Mouse (Mus musculus) MEL (cell line): Measurements from ENCODE around the gene Dab2.

Experiments
- BHLHE40 ChIP-seq: IDR thresholded peaks from 2 replicates; pipeline ENCODE4 v1.6.1; 2012; ENCODE audit warnings: low read depth, mild to moderate bottlenecking, inconsistent platforms, low read length, improper control_type of control experiment, borderline replicate concordance
- CHD1 ChIP-seq: IDR thresholded peaks from 2 replicates; pipeline ENCODE4 v1.6.1; 2012; ENCODE audit warnings: low read depth, mild to moderate bottlenecking, inconsistent platforms, low read length, improper control_type of control experiment
- CHD2 ChIP-seq: IDR thresholded peaks from 2 replicates; pipeline ENCODE4 v1.6.1; 2011; ENCODE audit warnings: low read length, improper control_type of control experiment
- CTCF ChIP-seq, 3 experiments: IDR thresholded peaks in 2 of 3; conservative IDR thresholded peaks in 1 of 3; 2 replicates each; pipeline ENCODE4 v1.5.1; 2011 to 2012; ENCODE audit warnings: low read length in 3 of 3, low read depth in 2 of 3, mild to moderate bottlenecking in 2 of 3, improper control_type of control experiment in 1 of 3, inconsistent platforms in 1 of 3, mixed read lengths in 1 of 3, moderate library complexity in 1 of 3; ENCODE audit not compliant: control insufficient read depth in 1 of 3, insufficient read depth in 1 of 3, poor library complexity in 1 of 3, severe bottlenecking in 1 of 3
- EP300 ChIP-seq, 2 experiments: IDR thresholded peaks; 2 replicates each; pipeline ENCODE4 v1.6.1; 2011; ENCODE audit warnings: improper control_type of control experiment in 2 of 2, low read length in 2 of 2, low read depth in 1 of 2, mild to moderate bottlenecking in 1 of 2
- GABPA ChIP-seq: IDR thresholded peaks from 2 replicates; pipeline ENCODE4 v1.6.1; 2012; ENCODE audit warnings: low read depth, mild to moderate bottlenecking, inconsistent platforms, low read length, improper control_type of control experiment, moderate library complexity
- GATA1 ChIP-seq: IDR thresholded peaks from 2 replicates; pipeline ENCODE4 v1.6.1; 2011; ENCODE audit warnings: low read depth, low read length, improper control_type of control experiment
- MAFK ChIP-seq: IDR thresholded peaks from 2 replicates; pipeline ENCODE4 v1.6.1; 2011; ENCODE audit warnings: low read depth, mild to moderate bottlenecking, low read length, improper control_type of control experiment, borderline replicate concordance
- POLR2A ChIP-seq, 2 experiments: IDR thresholded peaks; 2 replicates each; pipeline ENCODE4 v1.6.1; 2011 to 2012; ENCODE audit warnings: low read length in 2 of 2, mild to moderate bottlenecking in 2 of 2, control low read depth in 1 of 2, improper control_type of control experiment in 1 of 2, low read depth in 1 of 2, moderate library complexity in 1 of 2; ENCODE audit not compliant: control insufficient read depth in 1 of 2, insufficient read depth in 1 of 2, poor library complexity in 1 of 2
- POLR2AphosphoS2 ChIP-seq: IDR thresholded peaks from 2 replicates; pipeline ENCODE4 v1.6.1; 2011; ENCODE audit warnings: low read length, improper control_type of control experiment
- TAL1 ChIP-seq: IDR thresholded peaks from 2 replicates; pipeline ENCODE4 v1.6.1; 2012; ENCODE audit warnings: mild to moderate bottlenecking, inconsistent platforms, low read length, moderate library complexity, mixed read lengths
- TCF12 ChIP-seq: IDR thresholded peaks from 2 replicates; pipeline ENCODE4 v1.6.1; 2014; ENCODE audit warnings: low read depth, mild to moderate bottlenecking, inconsistent platforms, low read length, improper control_type of control experiment, moderate library complexity
- USF1 ChIP-seq: IDR thresholded peaks from 2 replicates; pipeline ENCODE4 v1.6.1; 2014; ENCODE audit warnings: low read depth, mild to moderate bottlenecking, inconsistent platforms, low read length, improper control_type of control experiment, moderate library complexity
- USF2 ChIP-seq, 2 experiments: IDR thresholded peaks; 2 replicates each; pipeline ENCODE4 v1.6.1; 2011 to 2012; ENCODE audit warnings: improper control_type of control experiment in 2 of 2, low read length in 2 of 2, borderline replicate concordance in 1 of 2, inconsistent platforms in 1 of 2, low read depth in 1 of 2, mild to moderate bottlenecking in 1 of 2; ENCODE audit not compliant: insufficient read depth in 1 of 2

DNA sequence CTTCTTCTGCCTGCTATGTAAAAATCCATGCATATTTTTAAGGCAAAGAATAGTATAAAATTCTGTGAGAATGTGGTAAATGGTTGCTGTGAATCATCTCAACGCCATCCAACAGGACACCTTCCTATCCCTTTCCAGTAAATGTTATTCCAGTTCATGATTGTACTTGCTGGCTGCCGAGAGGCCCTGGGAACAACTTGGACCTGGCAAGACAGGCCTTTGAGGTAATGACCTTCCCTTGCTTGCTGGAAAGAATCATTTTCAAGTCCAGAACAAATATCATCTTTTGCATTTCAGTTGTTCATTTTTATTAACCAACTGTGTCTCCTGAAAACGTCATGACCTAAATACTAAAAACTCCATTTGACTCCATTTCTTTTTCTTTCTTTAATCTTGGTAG, 862 bp upstream of the Dab2 start:
- TF ChIP-seq CTCF (IDR thresholded peaks at IDR 0.05 in 2 of 3, conservative IDR thresholded peaks at IDR 0.05 in 1 of 3; ENCODE audit: control insufficient read depth in 1 of 3, insufficient read depth in 1 of 3, low read depth in 2 of 3, low read length in 3 of 3, poor library complexity in 1 of 3, severe bottlenecking in 1 of 3) (no peak), CHD2 (no peak), POLR2AphosphoS2 (no peak), USF1 (no peak), CHD1 (no peak), TCF12 (no peak), POLR2A (IDR thresholded peaks at IDR 0.05; ENCODE audit: control insufficient read depth in 1 of 2, insufficient read depth in 1 of 2, low read depth in 1 of 2, low read length in 2 of 2, poor library complexity in 1 of 2) (no peak), EP300 (IDR thresholded peaks at IDR 0.05; ENCODE audit: low read depth in 1 of 2, low read length in 2 of 2) (no peak), GATA1 (no peak), MAFK (no peak), TAL1 (no peak), GABPA (no peak), BHLHE40 (no peak), USF2 (IDR thresholded peaks at IDR 0.05; ENCODE audit: borderline replicate concordance in 1 of 2, insufficient read depth in 1 of 2, low read depth in 1 of 2, low read length in 2 of 2) (no peak)
